Mouse (Mus musculus) limb, embryonic 15.5 days (tissue): ENCODE measurements around the gene Urm1. TPM values are rescaled to one million over a fixed set of nuclear protein-coding genes. Genes with fewer than 3 reads are reported as not detected.
"Not testable (repeated sequence)": the region's sequence is repeated elsewhere in the genome, so short reads cannot be mapped to it uniquely, and the experiment has no call there.

ENCODE experiments used
- ATAC-seq: fragments of 200-750 bp; cut with Nextera tagmentation; 2 replicates; pipeline ENCODE4 v1.8.0; 2017; ENCODE audit warnings: low read depth, moderate TSS enrichment; ENCODE audit not compliant: insufficient number of reproducible peaks, low FRiP score, low TSS enrichment
- H3K27ac ChIP-seq: fragments of 300-500 bp; sonication (generic); 2 replicates; pipeline ENCODE4 v1.5.1; 2015; ENCODE audit warnings: moderate library complexity, mild to moderate bottlenecking, inconsistent platforms
- H3K27me3 ChIP-seq: fragments of 300-500 bp; sonication (generic); 2 replicates; pipeline ENCODE4 v1.6.1; 2015; ENCODE audit warnings: inconsistent platforms
- H3K36me3 ChIP-seq: fragments of 300-500 bp; sonication (generic); 2 replicates; pipeline ENCODE4 v1.6.1; 2015; ENCODE audit warnings: inconsistent platforms
- H3K4me1 ChIP-seq: fragments of 300-500 bp; sonication (generic); 2 replicates; pipeline ENCODE4 v1.6.1; 2015; ENCODE audit warnings: inconsistent platforms
- H3K4me2 ChIP-seq: fragments of 300-500 bp; sonication (generic); 2 replicates; pipeline ENCODE4 v1.6.1; 2015; ENCODE audit warnings: mild to moderate bottlenecking, inconsistent platforms
- H3K4me3 ChIP-seq: fragments of 300-500 bp; sonication (generic); 2 replicates; pipeline ENCODE4 v1.5.1; 2015; ENCODE audit warnings: mild to moderate bottlenecking, inconsistent platforms
- H3K9ac ChIP-seq: fragments of 300-500 bp; sonication (generic); 2 replicates; pipeline ENCODE4 v1.6.1; 2015; ENCODE audit warnings: inconsistent platforms
- H3K9me3 ChIP-seq: fragments of 300-500 bp; sonication (generic); 2 replicates; pipeline ENCODE4 v1.6.1; 2016; ENCODE audit warnings: inconsistent platforms
- WGBS: fragments of 180-500 bp; shearing (Covaris S2); methylation state at CpG from one replicate; pipeline ENCODE4 v1.1.7; 2015; 5-methylcytosine and 5-hydroxymethylcytosine counted together
- polyA plus RNA-seq: library from polyadenylated mRNA; unstranded; fragments of >200 nt; fragmentation: Nextera tagmentation; extraction: Ambion mirVana; gene quantifications from 2 replicates; pipeline ENCODE4 v1.2.1, GENCODE M21; 2015

Gene Urm1
- polyA plus RNA-seq = 24.4 and 27.5 TPM in 2 replicates

DNA sequence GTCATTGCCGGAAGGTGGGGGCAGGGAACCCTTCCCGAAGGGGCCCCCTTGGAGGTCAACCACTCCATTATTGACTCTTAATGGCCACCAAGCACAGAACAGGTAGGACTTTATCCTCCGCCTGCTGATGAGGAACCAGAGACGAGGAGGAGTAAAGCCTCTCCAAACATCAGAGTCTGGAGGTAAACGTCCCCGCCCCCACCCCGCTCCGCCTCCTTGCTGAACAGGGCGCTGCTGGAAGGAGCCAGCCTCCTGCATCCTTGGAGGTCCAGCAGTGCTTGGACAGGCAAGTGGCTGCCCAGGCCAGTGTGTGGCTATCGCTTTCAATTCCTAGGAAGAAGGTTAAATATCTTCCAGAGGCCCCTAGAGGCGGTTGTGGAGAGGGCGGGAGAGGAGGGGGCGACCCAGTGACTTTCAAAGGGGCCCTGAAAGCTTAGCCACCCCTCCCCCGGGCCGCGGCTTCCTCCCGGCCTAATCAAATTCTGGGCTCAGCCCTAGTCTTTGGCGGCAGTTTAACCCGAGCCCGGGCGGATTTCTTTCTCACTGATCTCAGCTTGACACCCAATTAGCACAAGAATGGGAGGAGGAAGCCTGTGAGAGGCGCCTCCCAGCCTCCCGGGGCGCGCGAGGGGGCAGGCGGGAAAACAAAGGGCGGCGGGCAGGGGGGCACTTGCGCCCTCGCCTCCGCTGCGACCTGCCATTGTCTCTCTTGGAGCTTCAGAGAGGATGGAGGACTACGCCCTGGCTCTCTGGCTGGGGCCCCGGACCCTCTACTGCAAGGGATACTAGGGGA, at the start of gene Urm1:
Gene Urm1 (plus strand): TSS at position 51 of the 793 bp plus-strand sequence.
- peak within 1 kb of the TSS; percentile 45 for H3K4me3 ChIP-seq
- WGBS = 1% methylated on average over 35 of the region's 35 CpGs
- peak within 1 kb of the TSS; percentile 90 for H3K27ac ChIP-seq
- H3K9ac ChIP-seq = peak within 1 kb of the TSS; percentile 64
- ATAC-seq = peak; percentile 59; the same call in 1 of the 2 replicates
- peaks cover 18% of the 10 kb centered on the region for H3K36me3 ChIP-seq
- no peaks in the 10 kb centered on the region for H3K27me3 ChIP-seq
- H3K9me3 ChIP-seq = no peaks in the 10 kb centered on the region
- H3K4me1 ChIP-seq = peaks cover 15% of the 10 kb centered on the region
- peak within 1 kb of the TSS; percentile 79 for H3K4me2 ChIP-seq

DNA sequence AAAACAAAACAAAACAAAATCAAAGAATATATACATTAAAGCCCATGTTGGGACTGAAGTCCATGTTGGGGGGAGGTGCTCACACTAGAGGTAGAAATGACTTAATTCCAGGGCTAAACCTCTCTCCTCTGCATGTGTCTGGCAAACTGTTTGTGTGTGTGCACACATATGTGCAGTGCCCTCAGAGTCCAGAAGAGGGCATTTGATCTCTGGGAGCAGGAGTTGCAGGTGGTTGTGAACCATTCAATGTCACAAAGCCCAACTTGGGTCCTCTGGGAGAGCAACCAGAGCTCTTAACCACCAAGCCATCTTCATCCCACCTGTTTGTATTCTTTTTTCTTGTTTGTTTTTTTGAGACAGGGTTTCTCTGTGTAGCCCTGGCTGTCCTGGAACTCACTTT, 49.7 kb upstream of the Urm1 start:
- no peak for ATAC-seq
- no peak overlapping the region for H3K27ac ChIP-seq
- H3K4me2 ChIP-seq = no peak overlapping the region
- no peak overlapping the region for H3K9ac ChIP-seq
- no peaks in the 10 kb centered on the region for H3K27me3 ChIP-seq
- no peak overlapping the region for H3K4me3 ChIP-seq
- peaks cover 17% of the 10 kb centered on the region for H3K36me3 ChIP-seq
- peaks cover 3% of the 10 kb centered on the region; the same call in 1 of the 2 replicates for H3K4me1 ChIP-seq
- H3K9me3 ChIP-seq = no peaks in the 10 kb centered on the region

GRCm38 (mm10) chr2:29771611-29772461, 48.0 kb upstream of the Urm1 start:
- Histone ChIP-seq H3K27ac (no peak overlapping the region), H3K4me1 (peaks cover 3% of the 10 kb centered on the region; the same call in 1 of the 2 replicates), H3K36me3 (peaks cover 25% of the 10 kb centered on the region), H3K4me2 (no peak overlapping the region), H3K4me3 (no peak overlapping the region), H3K9ac (no peak overlapping the region), H3K27me3 (no peaks in the 10 kb centered on the region), H3K9me3 (no peaks in the 10 kb centered on the region)
- no peak for ATAC-seq
- 81% methylated on average over 8 of the region's 8 CpGs for WGBS

DNA sequence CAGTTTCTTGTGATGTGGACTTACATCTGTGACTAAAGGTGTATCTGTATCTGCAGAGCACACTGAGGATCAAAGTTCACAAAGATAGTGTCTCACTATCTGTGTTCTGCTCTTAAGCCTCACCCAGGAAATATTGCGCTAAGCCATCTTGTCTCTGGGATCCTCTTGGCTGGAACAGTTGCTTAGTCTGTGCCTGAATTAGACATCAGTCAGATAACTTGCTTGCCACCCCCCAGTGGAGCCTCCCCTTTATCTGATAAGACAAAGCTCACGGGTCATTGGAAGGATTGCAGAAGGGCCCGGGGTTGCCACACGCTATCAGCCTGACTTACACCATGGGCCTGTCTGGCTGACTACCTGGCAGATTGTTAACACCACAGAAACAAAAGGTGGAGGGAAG, 46.6 kb upstream of the Urm1 start:
- H3K4me2 ChIP-seq = no peak overlapping the region
- ATAC-seq = no peak
- H3K9me3 ChIP-seq = no peaks in the 10 kb centered on the region
- no peaks in the 10 kb centered on the region for H3K27me3 ChIP-seq
- WGBS = 94% methylated on average over 4 of the region's 4 CpGs
- H3K4me1 ChIP-seq = 0 out of 2 replicates have a peak, but pooled peaks cover 3% of the 10 kb centered on the region
- H3K4me3 ChIP-seq = no peak overlapping the region
- H3K9ac ChIP-seq = no peak overlapping the region
- H3K27ac ChIP-seq = no peak overlapping the region
- H3K36me3 ChIP-seq = peaks cover 40% of the 10 kb centered on the region

DNA sequence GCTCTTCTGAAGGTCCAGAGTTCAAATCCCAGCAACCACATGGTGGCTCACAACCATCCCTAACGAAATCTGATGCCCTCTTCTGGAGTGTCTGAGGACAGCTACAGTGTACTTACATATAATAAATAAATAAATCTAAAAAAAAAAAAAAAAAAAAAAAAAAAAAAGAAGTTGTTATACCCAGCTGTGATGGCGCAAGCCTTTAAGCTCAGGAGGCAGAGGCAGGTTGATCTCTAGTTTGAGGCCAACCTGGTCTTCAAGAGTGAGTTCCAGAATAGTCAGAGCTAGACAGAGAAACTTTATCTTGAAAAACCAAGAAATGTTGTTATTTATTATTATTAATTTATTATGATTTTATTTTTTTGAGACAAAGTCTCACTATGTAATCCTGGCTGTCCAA, 38.6 kb upstream of the Urm1 start:
- WGBS = 91% methylated on average over 2 of the region's 2 CpGs
- not testable (repeated sequence) for H3K4me3 ChIP-seq, ATAC-seq

GRCm38 (mm10) chr2:29784290-29784689, 35.6 kb upstream of the Urm1 start:
- Histone ChIP-seq H3K27ac (no peak overlapping the region), H3K27me3 (no peaks in the 10 kb centered on the region), H3K4me2 (no peak overlapping the region), H3K9ac (no peak overlapping the region), H3K36me3 (peaks cover 65% of the 10 kb centered on the region), H3K9me3 (no peaks in the 10 kb centered on the region), H3K4me1 (peaks cover 18% of the 10 kb centered on the region), H3K4me3 (no peak overlapping the region)
- ATAC-seq = no peak
- WGBS = 85% methylated on average over 4 of the region's 4 CpGs

More for the DNA sequence above, 38.6 kb upstream of the Urm1 start:
- H3K4me2 ChIP-seq, H3K9me3 ChIP-seq, H3K4me1 ChIP-seq, H3K27me3 ChIP-seq, H3K27ac ChIP-seq, H3K9ac ChIP-seq: not testable (repeated sequence)
- H3K36me3 ChIP-seq = peaks cover 94% of the 10 kb centered on the region

DNA sequence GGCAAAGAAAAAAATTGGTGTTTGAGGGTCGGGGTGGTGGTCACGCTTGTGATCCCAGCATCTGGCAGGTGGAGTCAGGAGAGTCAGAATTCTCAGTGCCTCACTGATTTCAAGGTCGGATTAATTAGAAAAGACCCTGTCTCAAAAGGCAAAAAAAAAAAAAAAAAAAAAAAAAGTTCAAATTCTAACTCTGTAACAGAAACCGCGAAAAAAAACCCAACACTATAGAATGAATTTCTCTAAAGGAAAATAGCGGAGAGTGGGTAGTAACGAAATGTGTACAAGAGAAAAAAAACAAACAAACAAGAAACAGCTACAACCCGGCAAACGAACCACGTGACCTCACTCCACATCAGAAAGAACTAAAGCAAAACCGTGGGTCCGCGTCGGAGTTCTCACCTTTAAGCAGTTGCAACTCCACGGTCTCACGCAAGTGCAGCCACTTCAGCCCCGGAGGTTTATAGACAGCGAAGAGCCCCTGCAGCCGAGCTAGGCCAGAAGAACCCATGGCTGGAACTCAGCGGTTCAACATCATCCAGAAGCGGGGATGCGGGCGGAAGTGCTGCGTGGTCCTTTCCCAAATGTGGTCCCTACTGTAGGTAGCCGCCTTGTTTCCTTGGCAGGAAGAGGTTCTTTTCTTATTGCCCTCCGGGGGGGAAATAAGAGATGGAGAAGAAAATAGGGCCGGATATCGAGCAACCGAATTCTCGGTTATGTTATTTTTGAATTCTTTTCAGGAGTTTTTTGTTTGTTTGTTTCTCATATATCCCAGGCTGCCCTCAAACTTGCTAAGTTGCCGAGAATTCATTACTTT, 32.6 kb upstream of the Urm1 start, which contains the start of gene Coq4:
Gene Coq4 (plus strand): TSS at position 390 of the 814 bp plus-strand sequence.
- Histone ChIP-seq H3K36me3 (peaks cover 63% of the 10 kb centered on the region), H3K4me2 (peak within 1 kb of the TSS; percentile 86), H3K9ac (peak within 1 kb of the TSS; percentile 76), H3K4me3 (peak within 1 kb of the TSS; percentile 85), H3K27ac (peak within 1 kb of the TSS; percentile 78), H3K27me3 (no peaks in the 10 kb centered on the region), H3K9me3 (no peaks in the 10 kb centered on the region), H3K4me1 (peaks cover 18% of the 10 kb centered on the region)
- peak; percentile 77 for ATAC-seq
- WGBS = 1% methylated on average over 31 of the region's 31 CpGs

GRCm38 (mm10) chr2:29787937-29788681, 31.8 kb upstream of the Urm1 start, which contains the start of gene Trub2:
Gene Trub2, minus strand, starts transcription at chr2:29788502.
- WGBS = under 1% methylated on average over 45 of the region's 45 CpGs
- ATAC-seq = peak; percentile 78
- Histone ChIP-seq H3K4me1 (peaks cover 18% of the 10 kb centered on the region), H3K36me3 (peaks cover 63% of the 10 kb centered on the region), H3K4me2 (peak within 1 kb of the TSS; percentile 86), H3K27me3 (no peaks in the 10 kb centered on the region), H3K9me3 (no peaks in the 10 kb centered on the region), H3K27ac (peak within 1 kb of the TSS; percentile 78), H3K4me3 (peak within 1 kb of the TSS; percentile 85), H3K9ac (peak within 1 kb of the TSS; percentile 76)

DNA sequence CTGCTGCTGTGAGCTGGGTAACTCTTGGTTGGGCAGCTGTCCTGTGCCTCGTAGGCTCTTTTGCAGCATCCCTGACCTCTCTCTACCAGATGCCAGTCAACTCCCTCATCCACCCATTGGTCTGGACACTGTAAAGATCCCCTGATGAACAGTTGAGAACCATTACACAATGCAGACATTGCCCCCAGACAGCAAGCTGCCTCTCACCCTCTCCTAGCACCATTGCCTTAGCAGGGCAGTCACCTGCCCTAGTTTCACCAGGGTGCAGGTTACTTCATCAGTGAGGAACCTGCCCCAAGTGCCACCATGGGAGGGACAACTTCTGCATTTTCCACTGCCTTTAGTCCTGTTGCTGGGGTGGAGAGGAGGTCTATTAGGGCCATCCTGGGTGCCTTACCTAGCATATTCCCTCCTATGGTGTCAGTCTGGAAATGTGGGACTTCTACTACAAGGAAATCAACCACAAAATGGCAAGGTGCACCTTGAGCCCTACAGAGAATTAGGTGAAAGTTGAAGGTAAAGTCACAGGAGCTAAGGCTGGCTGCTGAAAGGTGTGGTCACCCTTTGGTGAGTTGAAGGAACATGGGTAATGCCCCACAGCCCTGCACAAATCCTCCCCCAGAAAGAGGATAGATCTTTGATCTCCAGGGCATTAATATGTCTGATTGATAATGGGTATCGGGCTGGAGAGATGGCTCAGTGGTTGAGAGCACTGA, 26.9 kb upstream of the Urm1 start:
- 94% methylated on average over 2 of the region's 2 CpGs for WGBS
- Histone ChIP-seq H3K4me3 (no peak overlapping the region), H3K9ac (no peak overlapping the region), H3K27ac (no peak overlapping the region), H3K4me1 (peaks cover 9% of the 10 kb centered on the region), H3K36me3 (peaks cover 66% of the 10 kb centered on the region), H3K27me3 (no peaks in the 10 kb centered on the region), H3K9me3 (no peaks in the 10 kb centered on the region), H3K4me2 (no peak overlapping the region)
- no peak for ATAC-seq

- 4% methylated on average over 28 of the region's 28 CpGs for WGBS
- Histone ChIP-seq H3K9me3 (no peaks in the 10 kb centered on the region), H3K4me3 (peak within 1 kb of the TSS; percentile 89), H3K27me3 (no peaks in the 10 kb centered on the region), H3K4me1 (peaks cover 14% of the 10 kb centered on the region), H3K27ac (peak within 1 kb of the TSS; percentile 81), H3K9ac (peak within 1 kb of the TSS; percentile 85), H3K36me3 (peaks cover 33% of the 10 kb centered on the region), H3K4me2 (peak within 1 kb of the TSS; percentile 76)
- peak; percentile 95 for ATAC-seq
These were observed 17.6 kb upstream of the Urm1 start, which contains the start of gene Slc27a4 for GRCm38 (mm10) chr2:29802075-29802826. Gene Slc27a4, plus strand, starts transcription at chr2:29802634.
